Mouse (Mus musculus): ENCODE measurements around the gene Ankrd33b. TPM values are rescaled to one million over a fixed set of nuclear protein-coding genes. Genes with fewer than 3 reads are reported as not detected.

Ankrd33b gene
- total RNA-seq, 2 experiments from 2014 or later = 5.5 to 5.8 TPM

DNA sequence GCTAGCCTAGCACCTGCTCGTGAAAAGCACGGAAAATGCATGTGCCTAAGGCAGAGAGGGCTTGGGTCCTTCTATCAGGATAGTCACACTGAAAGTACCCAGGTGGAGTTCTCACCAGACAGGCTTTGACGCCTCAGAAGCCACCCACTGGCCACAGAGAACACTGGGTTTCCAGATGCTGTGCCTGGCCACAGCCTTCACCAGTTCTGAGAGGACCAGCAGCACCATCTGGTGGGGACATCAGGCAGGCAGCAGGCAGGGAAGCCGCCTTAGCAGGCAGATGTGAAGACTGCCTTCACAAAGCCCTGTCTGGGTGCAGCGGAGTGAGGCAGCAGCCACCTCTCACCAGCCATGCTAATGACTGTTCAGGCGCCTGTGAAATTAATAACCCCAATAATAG, 102.7 kb downstream of the Ankrd33b start:
- peak; percentile 76 for DNase-seq

DNA sequence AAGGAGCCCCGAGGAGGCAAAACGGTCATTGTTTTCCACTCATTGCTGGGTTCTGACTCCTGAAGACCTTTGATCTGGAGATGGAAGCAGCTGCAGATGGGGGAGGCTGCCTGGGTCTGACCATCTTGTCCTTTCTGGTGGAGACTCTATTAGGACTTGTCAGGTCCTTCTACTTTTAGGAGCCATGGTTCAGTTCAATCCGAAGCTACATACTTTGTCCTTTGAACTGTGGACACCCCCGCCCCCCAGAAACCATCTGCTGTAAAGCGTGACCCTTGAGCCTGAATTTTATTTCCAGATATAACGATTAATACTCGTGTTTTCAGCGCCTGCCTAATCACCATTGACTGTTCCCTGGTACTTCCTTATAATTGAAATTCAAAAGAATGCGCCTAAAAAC, 105.2 kb downstream of the Ankrd33b start:
- DNase-seq = no peak

DNA sequence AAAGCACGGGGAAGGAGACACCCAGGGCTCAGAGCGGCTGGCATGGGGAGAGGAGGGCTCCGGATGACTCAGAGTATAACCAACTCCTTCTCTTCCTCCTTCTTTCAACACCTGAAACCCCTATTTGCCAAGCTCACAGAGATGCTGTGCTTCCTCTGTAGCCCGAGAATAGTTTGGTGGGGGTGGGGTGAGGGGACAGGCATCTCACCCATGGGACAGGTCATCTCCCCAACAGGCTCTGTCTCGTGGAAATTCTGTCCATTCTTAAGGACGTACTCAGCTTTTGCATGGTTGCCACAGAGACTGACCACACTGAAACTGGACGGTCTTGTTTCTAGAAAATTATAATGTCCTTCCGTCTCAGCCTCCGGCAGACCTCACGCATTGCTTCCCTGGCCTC, 106.4 kb downstream of the Ankrd33b start:
- DNase-seq = no peak

DNA sequence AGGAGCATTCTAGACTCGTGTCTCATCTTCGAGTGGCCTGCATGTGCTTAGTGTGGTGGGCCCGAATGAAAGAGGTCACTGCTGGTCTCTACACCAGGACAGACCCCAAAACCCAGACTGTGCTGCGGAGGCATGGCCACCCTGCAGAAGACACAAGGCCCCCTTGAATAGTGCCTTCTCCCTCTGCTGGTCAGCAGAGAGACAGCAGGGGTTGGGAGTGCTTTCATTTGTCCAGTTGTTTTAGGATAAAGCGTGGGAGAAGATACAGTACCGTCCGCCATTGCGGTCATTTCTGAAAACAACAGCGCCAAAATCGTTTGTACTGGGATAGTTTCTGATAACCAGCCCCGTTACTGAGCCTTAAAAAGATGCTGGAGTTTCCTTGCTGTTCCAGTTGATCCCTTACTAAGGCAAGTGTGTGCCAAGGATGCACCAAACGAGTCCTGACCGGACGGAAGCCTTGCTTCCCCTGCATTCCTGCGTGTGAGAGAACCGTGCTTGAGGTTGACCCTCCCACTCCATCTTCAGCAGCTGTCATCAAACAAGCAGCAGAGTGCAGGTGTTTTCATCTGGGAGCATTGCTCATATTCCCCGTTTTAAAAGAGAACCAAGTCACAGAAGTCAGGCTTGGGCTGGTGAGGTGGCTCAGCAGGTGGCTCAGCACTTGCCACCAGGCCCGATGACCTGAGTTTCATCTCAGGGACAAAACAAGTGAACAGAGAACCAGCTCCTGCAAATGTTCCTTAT, 108.7 kb downstream of the Ankrd33b start:
- no peak for DNase-seq

DNA sequence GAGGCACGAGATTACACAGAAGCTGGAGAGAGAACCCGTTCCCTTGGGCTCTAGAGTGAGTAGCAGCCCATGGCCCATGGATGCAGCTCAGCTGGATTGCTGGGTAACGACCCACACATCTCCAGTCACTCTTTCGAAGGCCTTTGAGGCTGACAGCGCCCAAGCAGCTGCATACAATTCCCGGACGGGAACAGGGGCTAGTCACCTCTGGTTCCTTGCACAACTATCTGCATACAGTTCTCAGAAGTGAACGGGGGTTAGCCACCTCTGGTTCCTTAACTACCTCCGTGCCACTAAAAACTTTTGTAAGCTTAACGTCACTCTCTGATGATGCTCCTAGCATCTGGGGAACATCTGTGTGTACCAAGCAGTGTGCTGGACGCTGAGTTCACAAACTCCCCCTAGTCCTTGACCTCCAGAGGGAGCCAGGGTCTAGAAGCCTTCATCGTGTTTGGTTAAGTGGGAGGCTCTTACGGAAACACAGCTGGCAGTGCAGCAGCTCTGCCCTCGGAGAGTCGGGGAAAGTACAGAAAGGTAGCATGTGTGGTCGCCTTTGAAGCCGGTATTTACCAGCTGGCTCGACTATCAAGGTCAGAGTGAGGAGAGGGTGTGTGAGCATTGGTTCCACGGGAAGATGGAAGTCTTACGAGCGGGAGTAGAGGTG, 109.4 kb downstream of the Ankrd33b start:
- DNase-seq = no peak

DNA sequence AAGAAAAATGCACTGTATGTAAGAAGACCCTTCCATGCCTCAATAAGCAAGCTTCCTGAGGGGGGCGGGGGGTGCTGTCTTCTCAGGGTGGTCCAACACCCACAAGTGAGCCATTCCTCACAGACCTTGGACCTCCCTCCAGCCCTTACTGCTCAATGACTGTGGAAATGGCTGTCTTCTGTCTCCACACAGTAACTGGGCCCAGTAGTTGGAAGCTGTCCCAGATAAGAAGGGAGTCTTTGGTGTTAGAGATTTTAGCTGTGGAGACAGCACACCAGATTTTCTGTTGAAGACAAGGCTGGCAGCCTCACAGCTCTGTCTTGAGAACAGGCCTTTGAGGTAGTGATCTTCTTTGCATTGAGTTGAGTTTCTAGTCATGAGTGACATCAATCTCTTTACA, 110.2 kb downstream of the Ankrd33b start:
- DNase-seq = no peak

DNA sequence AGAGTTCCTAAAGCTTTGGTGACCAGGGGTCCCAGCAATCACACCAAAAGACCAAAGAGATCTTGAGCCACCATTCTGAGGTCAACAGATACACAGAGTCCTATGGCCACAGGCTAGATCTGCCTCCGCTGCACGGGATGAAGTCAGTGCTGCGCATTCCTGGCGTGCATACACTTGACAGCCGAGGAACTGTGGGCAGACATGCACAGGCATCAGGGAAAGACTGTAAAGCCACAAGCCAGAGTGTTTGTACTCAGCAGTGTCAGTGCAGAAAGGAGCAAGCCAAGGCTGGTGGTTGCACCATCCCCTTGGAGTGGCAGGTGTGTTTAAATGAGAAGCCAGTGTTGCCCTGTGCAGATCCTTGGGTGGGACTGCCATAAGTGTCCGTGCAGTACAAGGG, 111.8 kb downstream of the Ankrd33b start:
- DNase-seq = no peak

DNA sequence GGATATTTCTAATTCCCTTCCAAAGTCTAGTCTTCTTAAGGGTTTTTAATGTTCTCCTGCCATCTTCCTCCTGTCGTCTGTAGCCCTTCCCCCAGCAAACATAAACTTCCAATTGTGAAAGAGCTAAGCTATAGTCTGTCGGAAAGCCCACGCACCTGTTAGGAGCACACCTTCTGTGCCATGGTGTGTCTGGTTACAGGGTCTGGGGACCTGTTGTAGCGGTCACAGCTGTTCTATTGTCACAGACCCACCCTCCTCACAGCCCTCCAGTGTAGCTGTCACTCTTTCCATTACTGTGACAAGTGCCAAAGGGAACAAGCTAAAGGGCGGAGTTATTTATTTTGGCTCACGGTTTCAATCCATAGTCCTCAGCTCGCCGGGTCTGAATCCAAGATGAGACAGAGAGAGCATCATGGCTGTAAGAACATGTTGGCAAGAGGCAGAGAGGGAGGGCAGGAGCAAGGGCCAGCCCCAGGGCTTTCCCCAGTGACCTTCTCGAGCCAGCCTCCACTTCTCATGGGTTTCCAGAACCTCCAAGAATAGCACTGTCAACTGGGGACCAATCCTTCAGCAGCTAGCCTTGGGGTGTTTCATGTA, 112.5 kb downstream of the Ankrd33b start:
- no peak for DNase-seq

DNA sequence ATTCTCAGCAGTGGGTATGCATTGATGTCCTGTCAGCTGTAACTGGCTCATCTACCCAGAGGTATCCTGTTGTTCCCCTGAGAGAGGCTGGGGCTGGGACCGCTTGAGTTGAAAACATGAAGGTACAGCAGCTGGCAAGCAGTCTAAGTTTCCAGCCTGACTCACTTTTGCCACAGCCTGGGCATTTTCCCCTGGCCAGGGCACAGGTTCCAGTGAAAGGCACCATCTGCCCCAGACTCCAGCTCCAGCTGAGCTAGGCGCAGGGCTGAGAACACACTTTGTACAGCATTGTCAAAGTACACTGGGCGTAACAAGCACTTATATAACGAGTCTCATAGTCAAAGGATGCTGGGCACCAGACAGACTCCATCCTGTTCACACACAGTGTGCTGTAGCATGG, 113.6 kb downstream of the Ankrd33b start:
- DNase-seq = no peak

DNA sequence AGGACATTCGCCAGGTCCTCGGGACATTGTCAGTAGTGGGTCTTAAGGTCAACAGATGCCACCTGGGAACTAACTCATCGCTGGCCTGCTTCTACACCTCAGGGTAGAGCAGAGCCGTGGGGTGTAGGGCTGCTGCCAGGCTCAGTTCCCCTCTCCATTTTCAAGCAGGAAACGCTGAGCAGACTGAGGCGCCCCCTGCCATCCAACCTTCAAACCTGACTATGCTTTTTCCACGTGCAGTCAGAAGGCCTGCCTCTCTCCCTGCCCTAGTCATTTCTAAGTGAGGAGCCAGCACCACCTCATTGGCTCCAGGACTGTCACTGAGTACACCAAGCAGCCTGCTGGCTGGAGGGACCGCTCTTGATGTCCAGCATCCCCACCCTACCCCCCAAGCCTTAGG, 114.1 kb downstream of the Ankrd33b start:
- DNase-seq = no peak

DNA sequence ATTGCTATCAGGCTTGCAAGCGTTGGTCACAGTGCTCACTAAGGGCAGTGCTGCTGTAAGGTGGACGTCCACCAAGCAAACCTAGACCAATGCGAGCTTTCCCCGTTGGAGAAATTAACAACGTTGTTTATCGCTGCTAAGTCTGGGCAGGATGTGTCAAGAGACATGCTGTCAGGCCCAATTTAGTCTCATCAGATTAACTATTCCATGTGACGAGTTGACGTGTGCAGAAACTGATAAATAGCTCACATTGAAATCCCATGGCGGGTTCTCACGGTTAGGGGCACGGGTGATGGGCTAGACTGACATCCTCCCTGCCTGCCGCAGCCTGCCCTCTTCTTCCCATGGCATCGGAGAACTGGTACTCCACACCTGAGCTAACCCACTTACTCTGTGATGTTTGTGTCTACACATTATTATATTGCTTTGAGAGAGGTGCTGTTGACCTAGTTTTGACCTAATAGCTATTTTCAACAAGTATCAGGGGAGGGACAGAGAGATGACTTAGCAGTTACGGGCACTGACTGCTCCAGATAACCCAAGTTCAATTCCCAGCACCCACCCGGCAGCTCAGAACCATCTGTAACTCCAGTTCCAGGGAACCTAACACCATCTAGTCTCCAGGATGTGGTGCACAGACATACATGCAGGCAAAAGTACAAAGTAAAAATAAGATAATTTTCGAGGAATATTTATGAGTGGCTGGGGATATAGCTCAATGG, 114.8 kb downstream of the Ankrd33b start:
- DNase-seq = no peak

DNA sequence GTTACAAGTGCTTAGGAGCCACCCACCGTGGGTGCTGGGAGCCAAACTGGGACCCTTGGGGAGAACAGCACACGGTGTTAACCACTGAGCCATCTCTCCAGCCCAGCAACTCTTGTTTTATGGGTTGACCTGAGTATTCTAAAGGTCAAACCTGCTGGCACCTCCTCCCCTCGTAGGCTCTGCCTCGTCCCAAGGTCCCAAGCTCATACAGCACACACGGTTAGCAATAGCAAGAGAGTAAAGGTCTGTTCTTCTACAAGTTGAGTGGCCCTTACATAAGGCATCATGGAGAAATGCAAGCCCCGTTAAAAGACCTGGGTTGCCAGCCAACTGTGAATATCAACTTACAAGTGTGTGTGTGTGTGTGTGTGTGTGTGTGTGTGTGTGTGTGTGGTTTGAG, 116.3 kb downstream of the Ankrd33b start:
- DNase-seq = no peak

DNA sequence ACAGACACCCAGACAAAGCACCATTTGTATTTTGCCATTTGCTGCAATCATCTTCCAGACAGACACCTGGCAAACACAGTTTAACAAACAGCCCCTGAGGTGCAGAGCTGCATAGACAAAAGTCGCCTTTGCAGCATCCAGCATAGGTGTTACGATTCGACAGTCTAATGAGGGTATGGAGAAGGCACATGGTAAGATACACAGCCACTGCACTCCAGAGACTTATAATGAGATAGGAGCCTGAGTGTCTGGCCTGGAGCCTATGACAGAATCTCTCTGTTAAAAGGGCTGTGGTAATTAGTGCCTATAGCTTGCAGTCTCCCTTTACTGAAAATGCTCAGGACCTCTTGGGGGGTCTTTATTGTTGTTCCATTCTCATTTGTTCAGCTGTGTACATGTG, 116.8 kb downstream of the Ankrd33b start:
- no peak for DNase-seq

DNA sequence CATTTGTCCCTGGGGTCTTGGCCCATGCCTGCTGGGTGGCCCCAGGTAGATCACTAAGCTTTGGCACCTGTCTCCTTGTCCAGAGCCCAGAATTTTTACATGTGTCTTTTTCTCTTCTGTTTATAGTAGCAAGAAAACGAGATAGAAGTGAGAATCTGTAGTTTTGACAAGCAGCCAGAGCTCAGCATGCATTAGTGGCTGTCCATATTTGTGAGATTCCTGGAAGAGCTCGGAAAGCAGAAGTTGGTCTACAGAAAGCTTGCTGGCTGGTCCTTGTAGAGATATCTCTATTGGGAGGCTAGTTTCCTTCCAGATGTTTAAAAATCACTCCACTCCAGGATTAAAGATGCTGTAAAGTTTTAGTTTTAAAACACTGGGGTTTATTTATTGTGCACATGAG, 117.5 kb downstream of the Ankrd33b start:
- no peak for DNase-seq

DNA sequence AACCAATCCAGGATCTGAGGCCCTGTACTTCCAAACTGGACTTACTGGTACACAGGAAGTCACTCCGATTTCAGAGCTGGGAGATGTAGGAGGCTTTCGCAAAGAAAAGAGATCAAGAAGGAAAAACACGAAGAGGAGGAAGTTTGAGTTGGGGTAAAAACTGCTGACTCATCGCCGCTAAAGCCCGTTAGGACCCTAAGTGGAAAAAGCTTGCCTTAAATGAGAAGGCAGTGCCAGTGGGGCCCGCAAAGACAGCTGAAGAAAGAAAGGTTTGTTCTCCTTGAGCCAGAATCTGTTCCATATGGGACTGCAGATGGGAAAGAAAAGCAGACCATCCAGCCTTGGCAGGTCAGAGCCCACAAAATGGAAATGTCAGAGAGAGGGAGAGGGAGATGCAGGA, 118.6 kb downstream of the Ankrd33b start:
- no peak for DNase-seq

DNA sequence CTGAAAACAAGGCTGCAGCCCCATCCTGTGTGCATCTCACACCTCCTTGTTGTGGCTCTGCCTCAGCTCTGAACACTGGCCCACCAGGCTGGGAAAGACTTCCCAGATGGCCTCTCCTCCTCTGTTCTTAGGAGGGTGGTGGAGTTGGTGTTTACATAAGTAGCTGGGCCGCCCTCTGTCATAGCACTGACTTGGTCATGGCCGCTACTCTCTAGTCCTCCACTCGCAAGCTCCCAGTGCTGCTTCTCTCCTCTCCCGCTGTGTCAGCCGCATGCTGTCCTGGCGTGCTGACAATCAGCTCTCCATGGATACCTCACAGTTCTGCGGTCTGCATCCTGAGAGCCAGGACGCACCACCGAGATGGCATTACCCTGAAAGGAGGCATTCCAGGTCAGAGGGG, 120.5 kb downstream of the Ankrd33b start:
- no peak for DNase-seq

DNA sequence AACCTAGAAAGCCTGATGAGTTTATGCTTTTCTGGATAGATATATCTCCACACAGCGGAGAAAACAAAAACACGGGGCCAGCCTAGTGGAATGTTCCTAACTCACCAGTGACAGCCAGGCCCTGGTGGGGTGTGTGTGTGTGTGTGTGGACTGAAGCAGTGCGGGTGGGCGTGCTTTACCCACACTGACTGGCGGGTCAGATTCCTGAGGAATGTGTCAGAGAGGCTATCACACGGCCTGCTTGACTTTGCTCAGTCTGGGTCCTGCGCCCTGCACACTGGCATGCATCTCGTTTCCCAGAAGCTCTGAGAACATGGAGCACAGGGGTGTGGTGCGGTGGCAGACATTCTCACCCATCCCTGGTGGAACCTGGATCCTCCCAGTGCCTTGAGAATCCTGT, 121.6 kb downstream of the Ankrd33b start:
- no peak for DNase-seq

DNA sequence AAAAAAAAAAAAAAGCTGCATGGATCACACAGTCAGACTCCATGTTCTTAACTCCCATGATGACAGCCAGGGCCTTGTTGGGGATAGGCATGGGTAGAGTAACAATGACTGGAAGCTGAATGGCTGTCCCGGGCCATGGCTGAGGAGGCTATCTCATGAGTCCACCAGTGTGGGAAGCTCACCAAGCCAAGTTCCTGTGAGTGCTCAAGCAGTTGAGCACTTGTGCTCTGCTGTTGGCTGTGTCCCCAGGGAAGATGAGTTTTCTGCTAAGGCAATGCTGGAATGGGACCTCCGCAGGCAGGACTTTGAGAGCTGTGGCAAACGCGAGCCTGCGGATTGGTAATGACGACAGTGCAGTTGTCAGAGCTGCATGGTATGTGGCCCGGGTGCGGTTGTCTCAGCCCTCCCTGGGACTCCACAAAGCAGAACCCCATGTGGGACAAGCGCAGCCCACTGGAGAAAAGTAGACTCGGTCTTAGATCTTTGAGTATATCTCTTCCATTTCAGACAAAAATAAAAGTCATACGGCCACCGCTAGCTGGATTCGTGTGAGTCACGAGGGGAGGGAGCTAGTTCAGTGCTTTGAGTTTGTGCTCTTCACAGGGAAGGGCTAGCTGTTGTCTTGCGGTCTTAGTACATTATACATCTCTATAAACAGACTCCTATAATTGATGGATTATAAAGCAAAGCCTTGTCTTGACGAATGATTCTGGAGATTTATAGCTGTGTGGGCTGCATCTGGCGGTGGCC, 122.7 kb downstream of the Ankrd33b start:
- DNase-seq = no peak

DNA sequence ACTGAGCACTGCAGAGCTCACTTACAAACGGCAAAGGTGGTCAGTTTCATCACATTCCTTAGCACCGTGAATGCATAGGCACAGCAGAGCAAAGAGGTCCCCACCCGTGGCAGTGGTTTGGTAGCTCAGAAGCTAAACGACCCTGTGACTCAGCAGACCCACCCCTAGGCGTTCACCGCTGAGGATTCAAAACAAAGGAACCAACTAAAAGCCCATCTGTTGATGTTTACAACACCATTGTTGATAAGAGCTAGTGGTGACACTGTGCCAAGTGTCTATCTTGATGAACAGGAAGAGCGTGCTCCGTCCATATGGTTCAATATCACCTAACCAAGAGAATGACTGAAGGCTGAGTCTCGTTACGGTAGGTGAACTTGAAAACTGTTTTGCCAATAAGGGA, 124.3 kb downstream of the Ankrd33b start:
- DNase-seq = no peak
